Mouse (Mus musculus) skeletal muscle tissue, postnatal 0 days (tissue): ENCODE data around the gene Ncs1. TPM values are rescaled to one million over a fixed set of nuclear protein-coding genes. Genes with fewer than 3 reads are reported as not detected.

Experiments used
- polyA plus RNA-seq: library from polyadenylated mRNA; unstranded; fragments of >200 nt; fragmentation: Nextera tagmentation; extraction: Ambion mirVana; gene quantifications from 2 replicates; pipeline ENCODE4 v1.2.1, GENCODE M21; 2015

The Ncs1 gene
- 14.3 and 14.7 TPM in 2 replicates for polyA plus RNA-seq

DNA sequence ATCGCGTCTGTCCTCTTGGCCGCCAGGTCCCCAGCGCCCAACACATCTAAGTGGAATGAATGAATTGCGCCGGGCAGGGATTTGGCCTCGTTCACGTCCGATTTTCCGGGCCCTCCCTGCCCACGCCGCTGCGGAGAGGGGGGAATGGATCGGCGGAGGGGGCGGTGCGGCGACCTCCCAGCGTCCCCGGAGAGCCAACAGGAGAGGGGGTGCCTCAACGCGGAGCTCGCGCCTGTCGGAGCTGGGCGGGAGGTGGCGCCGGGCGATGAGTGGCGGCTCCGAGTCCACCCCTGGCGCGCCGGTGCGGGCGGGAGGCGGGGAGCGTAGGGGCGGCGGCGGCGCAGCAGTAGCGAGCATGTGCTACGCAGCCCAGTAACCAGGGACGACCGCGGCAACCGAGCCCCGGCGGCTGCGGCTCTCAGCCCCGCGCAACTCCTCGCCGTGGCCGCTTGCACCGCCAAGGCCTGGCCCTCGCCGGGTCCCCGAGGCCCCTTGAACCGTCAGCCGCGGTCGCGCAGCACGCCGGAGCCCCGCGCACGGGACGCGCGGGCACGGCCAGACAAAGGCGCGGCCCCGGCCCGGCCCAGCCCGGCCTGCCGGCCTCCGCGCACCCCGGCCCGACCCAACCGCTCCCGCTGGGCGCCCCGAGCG lies at the start of gene Ncs1:
Ncs1 (plus strand) TSS at position 333 of the 651 bp plus-strand sequence.

DNA sequence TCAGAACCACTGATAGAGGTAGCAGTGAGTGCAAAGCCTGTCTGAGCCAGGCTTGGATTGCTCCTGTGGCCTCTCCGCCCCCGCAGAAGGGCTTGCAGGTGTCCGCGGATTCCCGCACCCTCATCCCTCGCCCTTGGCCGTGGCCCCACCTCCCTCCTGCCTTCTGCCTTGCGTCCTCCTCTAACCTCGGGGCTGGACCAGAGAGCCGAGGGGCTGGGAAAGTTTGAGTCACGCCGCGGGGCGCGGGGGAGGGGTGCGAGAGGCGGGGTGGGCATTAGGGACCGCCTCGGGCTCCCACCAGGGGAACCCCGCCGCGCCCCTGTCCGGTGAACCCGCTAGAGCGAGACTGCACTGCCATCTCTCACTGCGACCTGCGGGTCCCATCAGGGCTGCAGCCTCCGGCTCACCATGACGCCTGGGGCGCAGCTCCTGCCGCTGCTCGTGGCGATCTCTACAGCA lies 68.4 kb downstream of the Ncs1 start, which contains the start of gene Hmcn2:
Hmcn2 (plus strand) TSS at position 409 of the 459 bp plus-strand sequence.

Other genes with a start within 250 kb of the Ncs1 start
- gene Fnbp1, start 103.8 kb upstream of the Ncs1 start, polyA plus RNA-seq: 5.7 and 7.2 TPM in 2 replicates
- gene Gpr107, start 93.5 kb upstream of the Ncs1 start, polyA plus RNA-seq: 18.4 and 20.4 TPM in 2 replicates
- 3.9 and 5.5 TPM in 2 replicates for gene Hmcn2, start 68.6 kb downstream of the Ncs1 start, polyA plus RNA-seq
- 3.3 and 3.8 TPM in 2 replicates for gene Ass1, start 224.4 kb downstream of the Ncs1 start, polyA plus RNA-seq